Mouse (Mus musculus) bone marrow, adult 2 months (tissue): ENCODE results near the gene Fgfr2. TPM values are rescaled to one million over a fixed set of nuclear protein-coding genes. Genes with fewer than 3 reads are reported as not detected.

Experiments used
- H3K27ac ChIP-seq: fragments of 200-500 bp; 2 replicates; pipeline ENCODE4 v1.5.1; 2012; ENCODE audit warnings: low read depth, mild to moderate bottlenecking, control low read depth, inconsistent platforms, low read length; ENCODE audit not compliant: control insufficient read depth, poor library complexity, insufficient read depth
- H3K4me1 ChIP-seq: fragments of 200-500 bp; 2 replicates; pipeline ENCODE4 v1.6.1; 2011; ENCODE audit warnings: low read length; ENCODE audit not compliant: control insufficient read depth, insufficient read depth
- H3K4me3 ChIP-seq: fragments of 200-500 bp; replicated peaks from 2 replicates; pipeline ENCODE3; 2011; ENCODE audit warnings: mild to moderate bottlenecking, low read depth, low read length, control low read depth; ENCODE audit not compliant: control insufficient read depth
- CTCF ChIP-seq: fragments of 200-500 bp; IDR thresholded peaks from 2 replicates; pipeline ENCODE4 v1.5.1; 2011; ENCODE audit warnings: low read length, control low read depth; ENCODE audit not compliant: control insufficient read depth, insufficient read depth
- POLR2A ChIP-seq: fragments of 200-500 bp; IDR thresholded peaks from 2 replicates; pipeline ENCODE4 v1.6.1; 2011; ENCODE audit warnings: low read depth, mild to moderate bottlenecking, control low read depth, low read length, borderline replicate concordance; ENCODE audit not compliant: control insufficient read depth
- WGBS: fragments of 180-500 bp; shearing (Covaris S2); methylation state at CpG from one replicate; pipeline ENCODE4 v1.1.7; 2018; 5-methylcytosine and 5-hydroxymethylcytosine counted together
- polyA plus RNA-seq: library from polyadenylated mRNA; stranded (reverse); fragments of >200 nt; gene quantifications from 2 replicates; pipeline ENCODE4 v1.2.4, GENCODE M21; 2011; ENCODE audit warnings: low replicate concordance; ENCODE audit not compliant: missing spikeins, insufficient read depth, insufficient read length

The Fgfr2 gene
- polyA plus RNA-seq, 1 experiment, result 8.2 TPM

GRCm38 (mm10) chr7:132689722-132690121, 433.4 kb downstream of the Fgfr2 start:
- no peak for TF ChIP-seq POLR2A
- Histone ChIP-seq H3K27ac (no peak overlapping the region), H3K4me3 (no peak overlapping the region), H3K4me1 (peaks cover 23% of the 10 kb centered on the region; the same call in 1 of the 2 replicates)
- WGBS, result 47% methylated on average over 5 of the region's 5 CpGs

GRCm38 (mm10) chr7:132688721-132689120, 434.4 kb downstream of the Fgfr2 start:
- WGBS, result 75% methylated on average over 5 of the region's 5 CpGs
- TF ChIP-seq CTCF (no peak), POLR2A (no peak)
- Histone ChIP-seq H3K27ac (peak overlapping the region; percentile 21; the same call in 1 of the 2 replicates), H3K4me1 (peaks cover 24% of the 10 kb centered on the region; the same call in 1 of the 2 replicates), H3K4me3 (no peak overlapping the region)

GRCm38 (mm10) chr7:132687897-132688296, 435.3 kb downstream of the Fgfr2 start:
- H3K27ac ChIP-seq, result peak overlapping the region; percentile 11
- TF ChIP-seq CTCF, result no peak
- TF ChIP-seq POLR2A, result no peak
- peaks cover 24% of the 10 kb centered on the region; the same call in 1 of the 2 replicates for H3K4me1 ChIP-seq
- H3K4me3 ChIP-seq, result no peak overlapping the region
- WGBS, result 49% methylated on average over 2 of the region's 2 CpGs

- no peak overlapping the region for H3K4me3 ChIP-seq
- TF ChIP-seq POLR2A (0 out of 2 replicates have a peak, but pooled peaks have one; percentile 17), CTCF (no peak)
- whole genome bisulfite sequencing, result 4% methylated on average over 3 of the region's 3 CpGs
- peaks cover 24% of the 10 kb centered on the region; the same call in 1 of the 2 replicates for H3K4me1 ChIP-seq
- peak overlapping the region; percentile 42 for H3K27ac ChIP-seq
Observed at GRCm38 (mm10) chr7:132686515-132686914, 436.6 kb downstream of the Fgfr2 start.

- no peak overlapping the region for H3K4me3 ChIP-seq
- WGBS, result 40% methylated on average over 4 of the region's 4 CpGs
- H3K4me1 ChIP-seq, result peaks cover 20% of the 10 kb centered on the region; the same call in 1 of the 2 replicates
- H3K27ac ChIP-seq, result peak overlapping the region; percentile 11
- no peak for TF ChIP-seq CTCF
- no peak for TF ChIP-seq POLR2A
Observed at GRCm38 (mm10) chr7:132683923-132684322, 439.2 kb downstream of the Fgfr2 start.

GRCm38 (mm10) chr7:132682901-132683300, 440.2 kb downstream of the Fgfr2 start:
- Histone ChIP-seq H3K27ac (no peak overlapping the region), H3K4me3 (no peak overlapping the region), H3K4me1 (peaks cover 16% of the 10 kb centered on the region; the same call in 1 of the 2 replicates)
- TF ChIP-seq POLR2A, result no peak
- no peak for TF ChIP-seq CTCF
- 74% methylated on average over 3 of the region's 3 CpGs for WGBS

- Histone ChIP-seq H3K4me3 (no peak overlapping the region), H3K27ac (no peak overlapping the region), H3K4me1 (peaks cover 15% of the 10 kb centered on the region; the same call in 1 of the 2 replicates)
- TF ChIP-seq POLR2A, result no peak
- TF ChIP-seq CTCF, result no peak
- 93% methylated on average over 3 of the region's 3 CpGs for WGBS
Observed at GRCm38 (mm10) chr7:132682336-132682735, 440.8 kb downstream of the Fgfr2 start.

- 70% methylated on average over 1 of the region's 1 CpGs for WGBS
- no peak overlapping the region for H3K27ac ChIP-seq
- no peak for TF ChIP-seq CTCF
- no peak for TF ChIP-seq POLR2A
- peaks cover 10% of the 10 kb centered on the region; the same call in 1 of the 2 replicates for H3K4me1 ChIP-seq
- H3K4me3 ChIP-seq, result no peak overlapping the region
Observed at GRCm38 (mm10) chr7:132681831-132682230, 441.3 kb downstream of the Fgfr2 start.

GRCm38 (mm10) chr7:132681296-132681695, 441.9 kb downstream of the Fgfr2 start:
- H3K4me1 ChIP-seq, result peaks cover 9% of the 10 kb centered on the region; the same call in 1 of the 2 replicates
- H3K27ac ChIP-seq, result no peak overlapping the region
- no peak overlapping the region for H3K4me3 ChIP-seq
- TF ChIP-seq CTCF (no peak), POLR2A (no peak)
- WGBS, result 91% methylated on average over 11 of the region's 11 CpGs
